Mouse (Mus musculus): ENCODE measurements around the gene Gm42669. TPM values are rescaled to one million over a fixed set of nuclear protein-coding genes. Genes with fewer than 3 reads are reported as not detected.

Gm42669 gene
- polyA plus RNA-seq (2017; shearing (Covaris generic)) = under 1 TPM; 0.39 TPM

DNA sequence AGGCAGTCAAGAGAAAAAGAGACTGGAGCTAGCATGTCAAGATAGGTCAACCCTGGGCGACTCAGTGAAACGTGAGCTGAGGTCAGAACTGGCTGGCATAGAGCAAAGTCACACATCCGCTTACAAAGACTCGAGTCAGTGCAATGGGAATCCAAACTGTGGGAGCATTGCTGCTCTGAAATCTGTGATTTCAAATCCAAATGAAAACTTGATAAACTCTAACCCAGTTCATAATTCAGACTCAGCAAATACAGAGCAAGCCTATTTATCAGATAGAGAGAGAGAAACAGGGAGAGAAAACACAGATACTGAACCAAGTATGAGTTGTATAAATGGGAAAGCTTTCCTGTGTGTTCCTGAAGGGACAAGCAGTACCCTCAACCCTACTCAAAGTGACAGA, at the start of gene Gm42669:
Gm42669 (plus strand) TSS at position 301 of the 400 bp plus-strand sequence.

DNA sequence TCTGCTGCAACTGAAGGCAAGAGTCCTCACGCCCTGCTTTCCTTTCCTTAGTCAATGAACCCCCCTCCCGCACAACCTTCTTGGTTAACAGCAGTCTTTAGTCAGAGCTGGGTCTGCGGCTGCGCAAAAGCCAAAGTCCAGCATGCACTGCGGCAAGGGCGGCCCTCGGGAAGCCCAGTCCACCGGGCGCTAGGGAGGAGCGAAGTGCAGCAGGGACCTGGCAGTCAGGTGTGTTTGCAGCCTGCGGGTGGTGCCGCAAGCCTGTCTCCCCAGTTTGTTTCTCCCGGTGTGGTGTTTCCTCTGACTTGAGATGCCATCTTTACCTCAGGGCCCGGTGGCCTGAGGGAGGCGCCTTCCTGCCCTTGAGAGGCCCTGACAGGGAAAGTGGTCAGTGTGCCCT, 27.2 kb downstream of the Gm42669 start, which contains the start of gene 1700028K03Rik:
1700028K03Rik (plus strand) TSS at position 129 of the 400 bp plus-strand sequence.

DNA sequence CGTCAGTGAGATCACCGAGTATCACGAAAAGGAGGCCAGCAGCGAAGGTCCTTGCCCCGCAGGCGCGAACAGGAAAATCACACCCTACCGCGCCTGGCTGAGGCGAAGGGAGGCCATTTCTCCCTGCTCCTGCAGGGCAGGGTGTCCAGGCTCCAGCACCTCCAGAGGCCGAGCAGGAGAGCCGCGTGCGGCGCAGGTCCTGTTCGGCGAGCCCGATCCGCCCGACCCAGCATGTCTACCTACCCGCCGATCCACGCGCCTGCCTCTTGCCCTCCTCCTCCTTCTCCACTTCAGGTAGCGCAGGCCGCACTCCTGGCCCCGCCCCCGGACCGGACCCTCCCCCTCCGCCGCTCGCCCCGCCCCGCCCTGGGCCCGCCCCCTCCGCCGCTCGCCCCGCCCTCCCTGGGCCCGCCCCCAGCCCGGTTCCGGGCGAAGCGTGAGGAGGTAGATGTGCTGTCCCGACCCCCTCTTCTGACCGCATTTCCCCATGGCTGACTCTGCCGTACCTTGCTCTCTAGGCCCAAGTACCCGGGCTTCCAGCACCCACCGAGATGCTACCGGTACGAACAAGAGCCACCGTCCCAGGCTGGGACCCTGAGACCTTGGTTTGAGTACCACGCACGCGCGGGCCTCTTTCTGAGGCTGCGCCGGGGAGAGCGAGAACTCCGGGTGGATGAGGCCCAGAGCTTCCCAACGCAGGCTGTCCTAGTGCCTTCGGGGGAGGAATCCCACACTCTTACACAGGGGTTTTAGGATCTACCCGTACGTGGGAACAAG, 90.1 kb downstream of the Gm42669 start, which contains the start of the genes Rpap2 and Glmn:
Rpap2 (plus strand) TSS at position 73 of the 777 bp plus-strand sequence.
Glmn (minus strand) TSS at position 588 of the 777 bp plus-strand sequence.

Other genes starting within 250 kb of the Gm42669 start
- 10 to 100 TPM in 1 of 2 experiments, 1 to 10 TPM in 1; 7.2 to 23.4 TPM for gene Tgfbr3, start 218.0 kb upstream of the Gm42669 start, polyA plus RNA-seq (2017; shearing (Covaris generic))
- under 1 TPM; 0.43 to 0.87 TPM for gene Brdt, start 176.5 kb upstream of the Gm42669 start, polyA plus RNA-seq (2017; shearing (Covaris generic))
- 1 to 10 TPM in 1 of 2 experiments, under 1 TPM in 1; 0.85 to 2.2 TPM for gene Ephx4, start 104.9 kb upstream of the Gm42669 start, polyA plus RNA-seq (2017; shearing (Covaris generic))
- gene Lpcat2b, start 76.1 kb upstream of the Gm42669 start, polyA plus RNA-seq (2017; shearing (Covaris generic)) = not detected
- 1 to 10 TPM; 3.9 to 5.9 TPM for gene Btbd8, start 69.6 kb upstream of the Gm42669 start, polyA plus RNA-seq (2017; shearing (Covaris generic))
- gene 1700028K03Rik, start 27.1 kb downstream of the Gm42669 start, polyA plus RNA-seq (2017; shearing (Covaris generic)) = under 1 TPM; 0.13 to 0.37 TPM
- gene Rpap2, start 89.8 kb downstream of the Gm42669 start, polyA plus RNA-seq (2017; shearing (Covaris generic)) = 10 to 100 TPM; 29.3 to 36.2 TPM
- 10 to 100 TPM; 18.4 to 19.6 TPM for gene Glmn, start 90.3 kb downstream of the Gm42669 start, polyA plus RNA-seq (2017; shearing (Covaris generic))
- gene Gfi1, start 218.4 kb downstream of the Gm42669 start, polyA plus RNA-seq (2017; shearing (Covaris generic)) = 10 to 100 TPM; 25.0 to 25.6 TPM